Mouse (Mus musculus): ENCODE data around the gene Rabgef1. TPM values are rescaled to one million over a fixed set of nuclear protein-coding genes. Genes with fewer than 3 reads are reported as not detected.

The Rabgef1 gene
- polyA plus RNA-seq, 1 experiment = 31.2 TPM

DNA sequence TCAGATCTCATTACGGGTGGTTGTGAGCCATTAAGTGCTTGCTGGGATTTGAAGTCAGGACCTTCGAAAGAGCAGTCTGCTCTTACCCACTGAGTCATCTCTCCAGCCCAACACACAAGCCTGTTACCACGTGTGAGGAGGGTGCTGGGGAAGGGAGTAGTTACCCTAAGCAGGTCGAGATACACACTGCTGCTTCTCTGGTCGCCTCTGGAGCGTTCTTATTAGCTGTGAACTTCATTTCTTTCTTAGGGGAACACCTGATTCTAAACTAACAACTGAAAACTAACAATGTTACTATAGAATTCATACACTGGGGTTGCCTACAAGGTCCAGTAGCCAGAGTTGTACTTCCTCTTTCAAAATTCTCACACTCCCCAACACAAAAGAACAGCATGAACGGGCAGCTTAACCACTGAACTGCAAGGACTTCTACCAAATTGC is 11.8 kb upstream of the Rabgef1 start:
- no peak for TF ChIP-seq GATA1 (IDR thresholded peaks at IDR 0.05; ENCODE audit: low read length)

DNA sequence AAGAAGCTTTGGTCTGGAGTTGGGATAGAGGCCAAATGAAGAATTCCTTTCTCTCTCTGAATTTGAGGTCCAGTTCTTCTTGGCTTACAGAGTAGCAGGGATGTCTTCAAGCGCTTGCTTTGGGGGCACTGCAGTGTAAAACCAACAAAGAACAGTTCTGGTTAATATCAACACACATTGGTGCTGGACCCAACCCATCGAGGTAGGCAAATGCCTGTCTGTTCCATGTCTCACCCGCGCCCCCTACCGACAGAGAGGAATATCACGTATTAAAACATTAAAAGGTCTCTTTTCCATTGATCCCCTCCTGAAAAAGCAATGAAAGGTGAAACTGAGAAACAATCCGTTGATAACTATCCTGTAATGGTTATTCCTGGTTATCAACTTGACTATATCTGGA is 7.9 kb upstream of the Rabgef1 start:
- no peak for TF ChIP-seq GATA1 (IDR thresholded peaks at IDR 0.05; ENCODE audit: low read length)

DNA sequence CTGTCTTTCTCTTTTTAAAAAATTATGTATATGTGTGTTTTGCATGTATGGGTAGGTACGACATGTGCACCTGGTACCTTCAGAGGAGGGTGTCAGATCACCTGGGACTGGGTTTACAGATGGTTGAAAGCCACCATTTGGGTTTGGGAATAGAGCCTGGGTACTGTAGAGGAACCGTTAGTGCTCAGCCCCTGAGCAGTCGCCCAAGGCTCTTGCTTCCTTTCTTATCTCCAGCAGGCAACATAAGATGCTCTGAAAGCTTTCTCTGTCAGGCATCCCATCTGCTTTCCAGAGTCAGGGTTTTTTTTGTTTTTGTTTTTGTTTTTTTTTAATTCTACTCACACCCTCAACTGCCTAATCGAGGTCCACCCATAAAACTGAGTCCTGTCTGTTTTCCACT is 6.4 kb upstream of the Rabgef1 start:
- TF ChIP-seq GATA1 (IDR thresholded peaks at IDR 0.05; ENCODE audit: low read length) = no peak

DNA sequence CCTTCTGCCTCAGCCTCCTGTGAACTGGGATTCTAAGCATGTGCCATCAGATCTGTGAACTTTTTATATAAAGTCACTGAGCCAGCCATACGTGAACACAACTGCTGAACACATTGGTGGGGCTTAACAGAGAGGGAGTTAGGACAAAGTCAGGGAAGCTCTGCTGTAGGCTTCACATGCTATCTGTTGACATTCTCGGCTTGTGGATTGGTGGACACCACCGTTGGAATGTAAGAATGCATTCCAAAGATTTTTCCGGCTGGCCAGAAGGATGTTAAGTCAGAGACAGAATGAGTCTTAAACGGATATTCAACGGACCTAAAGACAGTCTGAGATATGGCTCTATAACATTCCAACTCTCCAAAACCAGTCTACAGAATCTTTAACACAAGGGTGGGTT is 2.5 kb upstream of the Rabgef1 start:
- TF ChIP-seq GATA1 (IDR thresholded peaks at IDR 0.05; ENCODE audit: low read length) = no peak

DNA sequence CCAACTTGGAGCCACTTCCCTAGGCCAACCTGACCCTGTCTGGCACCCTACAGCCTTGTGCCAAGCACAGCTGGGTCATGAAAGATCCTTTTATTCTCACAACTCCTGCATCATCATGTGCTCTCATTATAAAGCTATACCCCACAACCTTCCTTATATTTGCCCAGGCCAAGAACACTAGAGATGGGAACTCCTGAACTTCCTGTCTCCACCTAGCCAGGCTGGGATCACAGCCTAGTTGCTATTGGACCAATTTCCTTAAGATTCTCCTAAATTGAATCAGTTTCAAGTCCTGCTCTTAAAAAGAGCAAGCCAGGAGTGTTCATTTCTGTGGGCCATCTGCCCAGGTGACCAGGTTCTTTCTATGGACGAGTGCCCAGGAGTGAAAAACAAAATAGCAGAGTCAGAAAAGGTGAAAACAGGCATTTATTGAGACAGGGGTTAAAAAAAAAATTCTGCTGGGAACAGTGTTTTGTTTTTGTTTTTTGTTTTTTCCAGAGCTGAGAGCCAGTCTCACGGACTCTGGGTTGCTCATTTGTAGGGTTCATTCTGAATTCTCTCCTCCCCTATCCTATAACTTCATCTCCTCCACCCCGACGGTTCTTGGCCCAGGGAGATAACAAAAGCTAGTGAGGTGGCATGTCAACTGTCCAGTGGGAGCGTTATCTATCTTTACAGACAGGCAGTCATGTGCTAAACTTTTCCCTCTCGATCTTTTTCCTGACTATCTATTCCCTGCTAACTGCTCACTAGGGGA is 754 bp upstream of the Rabgef1 start:
- peak; percentile 75 for TF ChIP-seq GATA1 (IDR thresholded peaks at IDR 0.05; ENCODE audit: low read length)

DNA sequence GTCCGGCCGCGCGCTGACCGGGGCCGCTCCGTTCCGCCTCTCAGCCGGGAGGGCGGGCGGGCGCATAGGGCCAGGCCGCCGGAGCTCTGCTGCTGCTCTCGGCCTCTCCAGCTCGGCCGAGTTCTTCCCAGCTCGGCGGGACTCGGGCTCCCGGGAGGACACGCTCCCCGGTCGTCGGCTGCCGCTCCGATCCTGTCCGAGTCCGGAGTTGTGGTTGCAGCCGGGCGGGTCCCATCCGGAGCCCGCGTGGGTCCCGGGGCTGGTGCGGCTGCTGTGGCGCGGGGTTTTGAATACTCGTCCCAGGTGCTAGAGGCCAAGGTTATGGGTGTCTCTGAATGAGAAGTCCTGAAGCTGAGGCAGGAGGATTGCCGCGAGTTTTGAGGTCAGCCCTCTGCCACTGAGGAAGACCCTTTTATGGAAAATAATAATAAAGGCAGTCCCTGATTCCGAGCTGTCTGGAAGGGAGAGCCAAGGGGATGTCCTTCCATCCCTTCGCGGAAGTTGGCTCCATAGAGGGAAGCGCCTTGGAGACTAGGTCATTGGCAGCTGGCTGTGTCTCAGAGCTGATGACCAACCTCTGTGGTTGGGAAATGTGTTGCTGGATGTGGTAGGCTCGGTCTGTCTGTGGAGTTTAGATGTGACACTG is 481 bp downstream of the Rabgef1 start:
- TF ChIP-seq GATA1 (IDR thresholded peaks at IDR 0.05; ENCODE audit: low read length) = no peak

DNA sequence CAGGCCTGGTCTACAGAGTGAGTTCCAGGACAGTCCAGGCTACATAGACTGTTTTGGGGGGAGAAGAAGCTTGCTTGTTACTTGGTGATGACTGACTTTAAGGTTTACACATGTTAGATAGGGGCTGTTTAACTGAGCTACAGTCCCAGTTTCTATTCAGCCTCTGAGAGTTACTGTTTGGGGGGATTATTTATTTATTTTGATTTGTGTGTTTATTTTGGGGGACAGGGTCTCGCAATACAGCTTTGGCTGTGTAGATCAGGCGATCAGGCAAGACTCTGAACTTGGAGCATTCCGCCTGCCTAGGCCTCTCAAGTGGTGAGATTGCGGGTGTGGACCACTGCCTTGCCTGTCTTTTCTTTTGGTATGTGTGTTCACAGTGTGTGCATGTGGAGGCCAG is 1.4 kb downstream of the Rabgef1 start:
- TF ChIP-seq GATA1 (IDR thresholded peaks at IDR 0.05; ENCODE audit: low read length) = no peak

DNA sequence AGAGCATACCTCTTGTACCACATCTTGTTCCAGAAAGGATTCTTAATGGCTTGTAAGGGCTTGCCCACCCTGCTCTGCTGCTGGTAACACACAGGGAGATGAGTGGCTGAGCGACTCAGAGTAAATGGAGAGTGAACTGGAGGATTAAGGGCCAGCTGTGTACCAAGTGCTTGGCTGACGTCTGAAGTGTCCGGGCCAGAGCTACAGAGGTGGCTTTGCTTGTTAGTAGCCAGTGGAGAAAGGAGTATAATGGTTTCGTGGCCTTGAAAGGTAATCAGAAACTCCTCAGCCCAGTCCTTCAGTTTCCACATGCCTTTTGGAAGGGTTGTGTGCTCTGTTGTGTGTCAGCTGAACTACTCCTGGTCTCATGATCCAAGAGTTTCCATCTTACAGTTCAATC is 6.3 kb downstream of the Rabgef1 start:
- no peak for TF ChIP-seq GATA1 (IDR thresholded peaks at IDR 0.05; ENCODE audit: low read length)

DNA sequence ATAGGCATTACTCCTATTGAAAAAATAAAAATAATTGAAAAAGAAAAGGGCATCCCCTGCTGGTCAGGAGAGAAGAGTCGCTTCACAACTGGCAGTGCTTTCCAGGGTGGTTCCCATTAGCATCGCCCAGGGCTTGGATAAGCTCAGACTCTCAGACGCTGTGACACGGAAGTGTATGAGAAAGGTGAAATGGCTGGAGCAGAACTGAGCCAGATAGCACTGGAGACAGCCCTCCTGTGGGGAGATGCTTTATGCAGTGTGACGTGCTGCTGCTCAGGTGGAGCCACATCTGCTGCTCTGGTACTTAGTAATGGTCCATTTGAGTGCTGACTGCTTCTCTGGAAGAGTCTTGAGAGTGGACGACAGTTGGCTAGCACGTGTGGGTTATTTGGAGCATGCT is 8.8 kb downstream of the Rabgef1 start:
- TF ChIP-seq GATA1 (IDR thresholded peaks at IDR 0.05; ENCODE audit: low read length) = no peak

DNA sequence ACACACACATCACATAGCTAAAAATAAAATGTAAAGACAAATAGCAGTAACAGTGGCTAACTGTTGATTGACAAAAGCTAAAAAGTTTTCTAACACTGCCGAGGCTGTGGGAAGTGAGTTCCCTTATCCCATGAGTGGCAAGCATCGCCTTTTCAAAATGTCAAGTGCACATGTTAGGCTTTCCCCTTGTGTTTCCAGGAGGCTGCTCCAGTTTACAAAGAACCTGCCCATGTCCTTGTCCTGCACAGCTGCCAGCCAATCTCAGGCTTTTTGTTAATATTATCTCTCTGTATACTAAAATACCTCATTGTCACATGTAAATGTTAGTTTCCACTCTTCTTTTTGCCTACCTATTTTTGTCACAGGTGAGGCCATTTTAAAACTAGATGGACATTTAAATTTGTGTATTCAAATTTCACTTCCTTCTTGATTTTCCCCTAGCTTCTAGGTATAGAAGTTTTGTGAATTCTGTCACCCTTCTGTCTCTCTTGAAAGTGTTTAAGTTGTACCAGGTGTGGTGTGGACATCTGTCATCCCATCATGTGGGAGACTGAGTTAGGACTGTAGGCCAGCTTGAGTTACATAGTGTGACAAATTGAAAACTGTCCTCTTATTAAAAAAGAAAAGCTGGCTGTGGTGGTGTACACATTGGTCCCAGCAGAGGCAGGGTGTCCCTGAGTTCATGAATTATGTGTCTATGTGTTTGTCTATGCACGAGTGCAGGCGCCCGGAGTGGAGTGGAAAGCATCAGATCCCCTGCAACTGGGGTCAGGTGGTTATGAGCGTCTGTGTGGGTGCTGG is 10.3 kb downstream of the Rabgef1 start:
- TF ChIP-seq GATA1 (IDR thresholded peaks at IDR 0.05; ENCODE audit: low read length) = no peak

DNA sequence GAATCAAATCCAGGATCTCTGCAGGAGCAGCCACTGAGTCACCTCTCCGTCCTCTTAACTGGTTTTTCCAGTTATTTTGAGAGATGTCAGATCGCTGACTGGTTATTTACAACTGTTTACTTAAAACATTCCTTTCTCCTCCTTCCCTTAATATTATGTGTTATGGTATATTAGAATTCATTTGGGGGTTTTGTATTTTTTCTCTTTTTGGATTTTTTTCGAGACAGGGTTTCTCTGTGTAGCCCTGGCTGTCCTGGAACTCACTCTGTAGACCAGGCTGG is 10.9 kb downstream of the Rabgef1 start:
- no peak for TF ChIP-seq GATA1 (IDR thresholded peaks at IDR 0.05; ENCODE audit: low read length)

DNA sequence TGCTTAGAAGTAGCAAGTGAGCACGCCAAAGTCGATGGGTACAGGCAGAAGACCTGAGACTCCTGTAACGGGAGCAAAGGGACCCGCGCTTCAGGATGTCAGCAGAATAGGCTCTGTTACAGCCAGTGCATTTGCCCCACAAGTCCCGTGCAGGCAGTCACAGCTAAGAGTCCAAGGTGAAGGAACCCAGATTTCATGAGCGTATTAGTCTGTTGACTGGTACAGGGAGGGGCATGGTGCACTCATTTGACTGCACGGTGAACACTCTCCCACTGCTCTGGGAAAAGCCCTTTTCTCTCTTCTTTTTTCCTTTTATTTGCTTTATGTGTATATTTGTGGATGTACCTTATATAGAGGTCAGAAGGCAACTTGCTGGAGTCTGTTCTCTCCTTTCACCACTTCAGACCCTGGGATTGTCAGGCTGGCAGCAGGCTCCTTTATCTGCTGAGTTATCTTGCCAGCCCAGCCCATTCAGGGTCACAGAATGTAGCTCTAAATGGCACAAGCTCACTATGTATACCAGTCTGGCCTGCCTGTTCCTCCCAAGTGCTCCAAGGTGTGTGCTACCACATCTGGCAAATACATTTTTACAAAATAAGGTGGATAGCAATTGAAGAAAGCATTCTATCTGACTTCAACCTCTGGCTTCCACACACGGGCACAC is 12.7 kb downstream of the Rabgef1 start:
- TF ChIP-seq GATA1 (IDR thresholded peaks at IDR 0.05; ENCODE audit: low read length) = no peak

DNA sequence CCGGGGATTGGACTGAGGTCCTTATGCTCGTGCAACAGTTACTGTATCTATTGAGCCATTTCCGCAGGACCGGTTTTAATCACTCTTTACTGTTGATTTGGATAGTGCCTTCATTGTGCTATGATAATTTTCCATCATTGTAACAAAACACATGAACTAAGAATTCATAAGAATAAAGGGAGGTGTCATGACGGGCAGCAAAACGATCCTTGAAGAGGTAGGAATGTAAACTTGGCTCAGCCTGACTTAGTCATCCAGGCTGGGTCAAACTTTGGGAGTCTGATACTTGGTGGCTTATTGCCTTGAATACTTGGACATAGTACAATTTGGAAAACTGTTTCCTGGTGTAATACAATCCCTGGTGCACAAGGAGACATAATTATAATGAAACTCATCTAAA is 13.7 kb downstream of the Rabgef1 start:
- no peak for TF ChIP-seq GATA1 (IDR thresholded peaks at IDR 0.05; ENCODE audit: low read length)

DNA sequence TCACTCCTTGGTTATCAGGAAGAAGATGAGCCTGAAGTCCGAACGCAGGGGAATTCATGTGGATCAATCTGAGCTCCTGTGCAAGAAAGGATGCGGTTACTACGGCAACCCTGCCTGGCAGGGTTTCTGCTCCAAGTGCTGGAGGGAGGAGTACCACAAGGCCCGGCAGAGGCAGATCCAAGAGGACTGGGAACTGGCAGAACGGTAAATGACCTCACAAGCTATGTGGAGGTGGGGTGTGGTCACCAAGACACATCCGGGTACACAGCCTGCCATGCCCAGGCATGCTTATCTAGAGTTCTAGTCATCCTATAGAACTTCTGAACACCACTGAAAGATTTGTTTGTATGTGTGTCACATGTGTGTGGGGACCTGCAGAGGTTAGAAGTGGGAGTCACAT is 15.8 kb downstream of the Rabgef1 start:
- TF ChIP-seq GATA1 (IDR thresholded peaks at IDR 0.05; ENCODE audit: low read length) = no peak

DNA sequence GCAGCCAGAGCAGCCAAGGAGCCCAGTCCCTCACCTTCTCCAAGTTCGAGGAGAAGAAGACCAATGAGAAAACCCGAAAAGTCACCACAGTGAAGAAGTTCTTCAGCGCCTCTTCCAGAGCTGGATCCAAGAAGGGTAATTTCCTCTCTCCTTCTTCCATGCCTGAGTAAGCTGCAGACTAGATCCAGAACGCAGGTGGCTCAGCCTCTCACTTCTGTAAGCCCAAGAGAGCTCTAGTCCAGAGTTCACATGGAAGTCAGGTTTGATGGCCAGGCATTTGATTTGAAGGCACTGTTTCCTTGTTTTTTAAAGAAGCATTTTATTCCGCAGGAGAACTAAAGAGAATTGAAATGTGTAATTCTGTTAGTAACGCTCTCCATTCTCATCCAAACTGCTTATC is 19.3 kb downstream of the Rabgef1 start:
- no peak for TF ChIP-seq GATA1 (IDR thresholded peaks at IDR 0.05; ENCODE audit: low read length)

DNA sequence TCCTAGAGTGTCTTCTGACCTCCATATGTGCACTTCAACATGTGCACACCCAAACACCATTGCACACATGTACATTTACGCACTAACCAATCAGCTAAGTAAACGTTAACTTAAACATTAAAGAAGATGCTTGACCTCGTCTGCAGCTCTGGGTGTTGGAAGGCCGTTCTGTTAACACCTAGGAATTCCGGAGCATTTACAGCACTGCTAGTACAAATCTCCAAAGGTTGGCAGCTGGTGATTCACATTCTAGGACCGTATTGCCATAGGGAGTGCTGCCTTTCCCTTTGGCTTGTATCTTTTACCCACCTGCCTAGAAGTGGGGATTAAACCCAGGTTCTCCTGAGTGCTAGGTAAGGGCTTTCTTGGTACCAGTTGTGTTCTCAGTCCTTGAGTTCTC is 20.3 kb downstream of the Rabgef1 start:
- no peak for TF ChIP-seq GATA1 (IDR thresholded peaks at IDR 0.05; ENCODE audit: low read length)
